Mouse (Mus musculus) brown adipose tissue, adult 24 weeks (tissue): ENCODE results near the gene Smox. TPM values are rescaled to one million over a fixed set of nuclear protein-coding genes. Genes with fewer than 3 reads are reported as not detected.
A peak's percentile ranks its signal among the peaks of the same experiment; 100 is the strongest.

ENCODE experiments used
- H3K27ac ChIP-seq: fragments of 200-500 bp; replicated peaks from 2 replicates; pipeline ENCODE4 v1.5.1; 2012; ENCODE audit warnings: low read depth, mild to moderate bottlenecking, low read length
- H3K4me1 ChIP-seq: fragments of 200-500 bp; 2 replicates; pipeline ENCODE4 v1.6.1; 2012; ENCODE audit warnings: low read length, mixed read lengths; ENCODE audit not compliant: control insufficient read depth, insufficient read depth, insufficient read length
- H3K4me3 ChIP-seq: fragments of 200-500 bp; 2 replicates; pipeline ENCODE4 v1.5.1; 2012; ENCODE audit warnings: low read depth, mild to moderate bottlenecking, low read length, moderate library complexity; ENCODE audit not compliant: insufficient read depth
- polyA plus RNA-seq: library from polyadenylated mRNA; stranded (reverse); fragments of >200 nt; gene quantifications from 2 replicates; pipeline ENCODE4 v1.2.4, GENCODE M21; 2012; ENCODE audit not compliant: missing spikeins, insufficient read depth, insufficient read length

Gene Smox
- polyA plus RNA-seq, 1 experiment, result 6.6 TPM

DNA sequence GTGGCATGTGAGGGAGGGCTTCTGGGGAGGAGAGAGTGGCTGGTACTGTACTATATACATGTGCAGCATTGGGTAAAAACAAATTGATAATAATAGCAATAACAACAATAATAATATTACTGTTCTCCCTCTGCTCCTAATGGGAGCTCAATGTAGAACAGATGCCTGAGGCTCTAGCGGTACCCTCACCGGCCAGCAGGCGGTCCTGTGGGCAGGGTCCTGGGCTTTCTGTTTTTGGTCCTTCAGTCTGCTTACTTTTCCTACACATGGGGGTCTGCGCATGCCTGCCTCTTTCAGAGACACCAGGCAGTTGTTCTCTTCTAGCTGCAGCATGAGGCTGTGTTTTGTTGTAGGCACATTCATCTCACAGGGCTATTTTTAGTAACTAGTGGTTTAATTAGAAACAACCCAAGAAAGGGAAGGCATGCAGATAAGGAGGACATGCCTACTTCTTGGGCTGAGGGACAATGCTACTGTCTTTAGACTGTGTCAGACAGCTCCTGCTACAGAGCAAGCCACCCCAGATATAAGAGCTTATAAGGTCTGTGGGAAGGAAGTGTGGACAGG lies 22.8 kb downstream of the Smox start:
- no peak overlapping the region for H3K4me3 ChIP-seq
- no peaks in the 10 kb centered on the region for H3K4me1 ChIP-seq
- H3K27ac ChIP-seq, result no peak overlapping the region

DNA sequence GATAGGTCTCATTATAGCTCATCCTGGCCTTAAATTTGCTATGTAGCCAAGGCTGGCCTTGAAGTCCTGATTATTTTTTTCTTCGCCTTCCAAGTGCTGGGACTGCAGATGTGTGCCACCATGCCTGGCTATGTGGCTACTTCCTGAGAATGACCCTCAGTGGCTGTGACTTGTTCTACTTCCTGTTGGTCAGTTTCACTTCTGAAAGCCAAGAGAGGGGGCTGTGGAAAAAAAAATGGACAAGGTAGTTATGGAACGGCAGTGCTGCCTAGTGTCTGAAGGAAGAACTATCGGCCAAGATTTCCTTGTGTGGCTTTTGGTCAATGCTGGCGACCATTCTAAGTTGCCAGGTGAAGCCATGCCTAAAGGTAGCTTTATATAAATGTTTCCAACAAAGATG lies 26.3 kb downstream of the Smox start:
- Histone ChIP-seq H3K4me3 (no peak overlapping the region), H3K27ac (no peak overlapping the region), H3K4me1 (no peaks in the 10 kb centered on the region)

DNA sequence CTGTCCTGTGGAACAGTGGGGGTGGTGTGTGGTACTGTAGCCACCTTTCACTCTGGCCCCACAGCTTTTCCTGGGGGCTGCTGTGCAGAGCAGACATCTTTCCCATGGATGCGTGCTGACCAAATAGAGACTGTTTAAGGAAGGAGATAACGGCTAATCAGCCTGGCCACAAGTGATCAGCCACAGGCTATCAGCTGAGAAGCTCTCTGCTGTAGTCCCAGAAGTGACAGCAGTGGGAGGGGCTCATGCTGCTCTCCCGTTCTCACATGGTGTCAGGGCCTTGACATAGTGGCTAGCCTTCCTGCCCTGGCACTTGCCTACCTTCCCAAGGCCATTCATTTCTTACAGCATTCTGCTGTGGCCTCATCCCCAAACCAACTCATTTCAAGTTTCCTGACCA lies 27.5 kb downstream of the Smox start:
- Histone ChIP-seq H3K27ac (no peak overlapping the region), H3K4me3 (no peak overlapping the region), H3K4me1 (no peaks in the 10 kb centered on the region)

DNA sequence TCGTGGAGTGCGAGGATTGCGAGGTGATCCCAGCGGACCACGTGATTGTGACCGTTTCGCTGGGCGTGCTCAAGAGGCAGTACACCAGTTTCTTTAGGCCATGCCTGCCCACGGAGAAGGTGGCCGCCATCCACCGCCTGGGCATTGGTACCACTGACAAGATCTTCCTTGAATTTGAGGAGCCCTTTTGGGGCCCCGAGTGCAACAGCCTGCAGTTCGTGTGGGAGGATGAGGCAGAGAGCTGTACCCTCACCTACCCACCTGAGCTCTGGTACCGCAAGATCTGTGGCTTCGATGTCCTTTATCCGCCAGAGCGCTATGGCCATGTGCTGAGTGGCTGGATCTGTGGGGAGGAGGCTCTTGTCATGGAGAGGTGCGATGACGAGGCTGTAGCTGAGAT lies 29.4 kb downstream of the Smox start:
- no peaks in the 10 kb centered on the region for H3K4me1 ChIP-seq
- H3K4me3 ChIP-seq, result no peak overlapping the region
- no peak overlapping the region for H3K27ac ChIP-seq

DNA sequence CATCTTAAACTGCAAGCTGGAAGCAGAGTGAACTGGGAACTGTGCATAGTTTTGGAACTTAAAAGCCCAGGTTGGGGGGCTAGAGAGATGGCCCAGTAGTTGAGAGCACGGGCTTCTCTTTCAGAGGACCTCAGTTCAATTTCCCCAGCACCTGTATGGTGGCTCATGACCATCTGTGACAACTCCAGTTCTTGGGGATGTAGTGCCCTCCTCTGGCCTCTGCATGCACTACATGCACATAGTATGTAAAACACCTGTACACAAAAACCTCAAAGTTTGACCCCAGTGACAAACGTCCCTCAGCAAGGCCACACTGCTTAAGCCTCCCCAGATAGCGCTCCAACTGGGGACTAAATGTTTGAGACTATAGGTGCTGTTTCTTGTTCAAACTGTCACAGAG lies 35.8 kb downstream of the Smox start:
- Histone ChIP-seq H3K27ac (no peak overlapping the region), H3K4me3 (no peak overlapping the region), H3K4me1 (0 out of 2 replicates have a peak, but pooled peaks cover 3% of the 10 kb centered on the region)

DNA sequence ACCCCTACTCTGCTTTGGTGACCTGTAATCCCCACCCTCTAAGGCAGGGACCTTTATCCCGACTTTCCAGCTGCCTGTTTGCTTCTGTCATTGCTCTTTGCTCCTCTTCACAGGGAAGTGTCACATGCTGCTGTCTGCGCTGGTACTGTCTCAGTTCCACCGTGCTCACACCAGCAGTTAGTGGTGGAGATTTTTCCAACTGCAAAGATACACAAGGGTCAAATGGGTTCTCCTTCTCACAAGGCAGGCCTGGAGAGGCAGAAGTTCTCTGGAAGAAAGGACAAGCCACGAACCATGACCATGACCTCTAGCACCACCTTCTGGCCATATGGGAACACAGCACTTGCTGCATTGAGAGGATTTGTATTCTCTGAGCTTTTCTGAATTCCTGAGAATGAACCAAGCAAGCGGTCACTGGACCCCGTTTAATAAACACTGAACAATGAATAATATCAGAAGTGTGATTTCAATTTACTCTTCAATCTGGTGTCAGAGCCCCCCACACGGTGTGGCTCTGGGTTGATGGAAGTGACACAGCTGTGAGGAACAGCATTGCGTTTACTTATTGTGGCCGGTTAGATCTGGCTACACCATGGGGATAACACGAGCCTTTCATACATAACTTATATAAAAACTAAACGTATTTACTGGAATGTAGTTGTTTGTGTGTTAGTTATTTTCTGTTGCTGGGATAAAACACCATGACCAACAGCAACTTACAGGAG lies 38.8 kb downstream of the Smox start:
- Histone ChIP-seq H3K27ac (no peak overlapping the region), H3K4me3 (no peak overlapping the region), H3K4me1 (0 out of 2 replicates have a peak, but pooled peaks cover 3% of the 10 kb centered on the region)

DNA sequence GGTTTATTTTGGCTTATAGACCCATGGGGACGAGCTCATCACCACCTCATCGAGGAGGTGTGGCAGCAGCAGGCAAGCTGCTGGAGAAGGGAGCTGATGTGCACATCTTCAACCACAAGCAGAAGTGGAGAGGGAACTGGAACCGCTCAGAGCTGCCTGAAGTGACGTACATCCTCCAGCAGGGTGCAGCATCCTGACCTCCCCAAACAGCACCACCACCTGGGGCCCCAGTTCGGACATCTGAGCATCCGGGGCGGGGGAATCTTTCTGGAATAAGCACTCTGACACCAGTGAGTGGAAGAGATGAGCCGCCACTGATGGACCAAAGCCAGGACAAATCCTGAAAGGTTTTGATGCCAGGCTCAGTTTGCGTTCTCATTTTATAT lies 39.3 kb downstream of the Smox start:
- no peak overlapping the region for H3K4me3 ChIP-seq
- 0 out of 2 replicates have a peak, but pooled peaks cover 3% of the 10 kb centered on the region for H3K4me1 ChIP-seq
- H3K27ac ChIP-seq, result no peak overlapping the region

DNA sequence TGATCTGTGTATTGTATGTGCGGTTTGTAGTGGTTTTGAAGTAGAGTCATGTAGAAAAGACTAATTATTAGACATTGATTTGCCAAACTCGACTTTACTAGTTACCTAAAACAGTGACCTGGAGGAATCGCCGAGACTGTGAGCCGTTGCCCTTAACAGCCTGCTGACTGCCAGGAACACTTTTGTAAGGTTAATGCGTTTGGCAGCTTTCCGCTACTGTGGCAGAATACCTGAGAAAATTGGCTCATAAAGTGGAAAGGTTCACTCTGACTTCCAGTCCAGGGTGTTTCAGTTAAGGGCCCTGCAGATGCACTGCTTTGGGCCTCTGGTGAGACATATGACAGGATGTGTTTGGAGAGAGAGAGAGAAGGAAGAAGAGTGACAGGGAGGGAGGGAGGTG lies 40.0 kb downstream of the Smox start:
- Histone ChIP-seq H3K4me1 (0 out of 2 replicates have a peak, but pooled peaks cover 3% of the 10 kb centered on the region), H3K27ac (no peak overlapping the region), H3K4me3 (no peak overlapping the region)

DNA sequence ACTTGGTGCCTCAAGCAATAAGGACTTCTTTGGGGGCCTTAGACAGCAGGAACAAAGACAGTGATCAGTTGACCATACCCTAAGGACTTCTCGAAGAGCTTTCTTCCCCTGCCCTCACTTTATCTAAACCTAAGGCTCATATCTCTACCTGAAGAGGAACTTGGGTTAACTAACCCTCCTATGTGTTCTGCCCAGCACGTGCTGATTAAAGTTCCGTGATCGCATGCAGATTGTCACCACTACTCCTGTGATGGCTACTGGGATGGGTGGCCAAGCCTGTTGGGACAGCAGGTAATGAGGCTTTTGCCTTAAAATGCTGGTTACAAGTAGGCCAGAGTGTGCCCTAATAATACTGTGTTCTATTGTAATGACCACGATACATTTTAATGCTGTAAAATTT lies 43.9 kb downstream of the Smox start:
- Histone ChIP-seq H3K4me3 (no peak overlapping the region), H3K4me1 (peaks cover 2% of the 10 kb centered on the region), H3K27ac (no peak overlapping the region)

DNA sequence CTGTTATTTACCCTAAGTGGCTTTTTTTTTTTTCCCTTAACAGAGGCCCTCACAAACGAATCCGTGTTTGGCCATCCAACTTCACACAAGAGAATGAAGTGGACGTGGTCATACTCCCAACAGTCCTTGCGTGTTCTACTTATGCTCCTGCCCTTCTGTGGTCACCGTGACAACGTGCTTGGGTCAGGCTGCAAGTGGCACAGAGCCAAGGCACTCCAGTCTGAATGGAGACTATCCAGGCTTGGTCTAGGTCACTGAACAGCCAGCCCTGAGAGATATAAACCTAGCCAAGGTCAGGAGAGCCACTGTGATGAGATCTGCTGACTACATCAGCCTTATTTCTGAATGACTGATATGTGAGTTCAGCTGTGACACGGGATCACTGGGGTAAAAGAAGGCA lies 47.0 kb downstream of the Smox start:
- H3K27ac ChIP-seq, result no peak overlapping the region

DNA sequence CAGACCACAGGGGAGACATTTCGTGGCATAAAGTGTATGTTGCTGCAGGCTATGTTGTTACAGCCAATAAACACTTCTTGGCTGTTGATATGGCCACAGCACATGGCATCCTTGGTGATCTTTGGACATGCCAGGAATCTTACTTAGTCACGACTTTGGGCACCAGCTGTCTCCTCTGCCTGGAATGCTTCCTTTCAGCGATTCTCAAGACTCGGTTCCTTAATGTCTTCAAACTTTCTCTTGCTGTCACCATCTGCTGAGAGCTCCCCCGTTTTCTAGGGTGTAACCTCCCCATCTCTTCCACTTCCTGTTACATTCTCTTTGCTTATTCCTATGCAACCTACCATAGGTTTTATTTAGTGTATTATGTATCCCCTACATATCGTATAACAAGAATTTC lies 48.5 kb downstream of the Smox start:
- no peak overlapping the region for H3K27ac ChIP-seq
- H3K4me1 ChIP-seq, result peaks cover 6% of the 10 kb centered on the region
- H3K4me3 ChIP-seq, result no peak overlapping the region

More for the DNA sequence above, 47.0 kb downstream of the Smox start:
- H3K4me3 ChIP-seq, result no peak overlapping the region
- H3K4me1 ChIP-seq, result peaks cover 6% of the 10 kb centered on the region

DNA sequence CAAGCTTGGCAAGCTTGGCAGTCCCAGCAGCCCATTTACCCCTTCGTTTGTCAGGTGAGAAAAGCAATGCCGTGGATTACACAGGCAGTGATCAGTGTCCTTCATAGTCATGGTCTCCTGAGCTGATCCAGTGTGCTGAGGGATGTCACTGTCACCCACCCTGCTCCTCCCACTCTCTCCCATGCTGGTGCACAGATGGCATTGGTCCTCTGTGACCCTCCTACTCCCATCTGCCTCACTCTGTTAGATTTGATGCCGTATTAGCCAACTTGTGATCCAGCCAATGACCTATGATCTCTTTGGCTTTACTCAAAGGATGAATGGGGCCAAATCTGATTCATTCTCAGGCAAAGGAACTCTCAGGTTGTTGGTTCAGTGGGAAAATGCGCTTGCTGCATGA lies 50.4 kb downstream of the Smox start:
- H3K4me3 ChIP-seq, result no peak overlapping the region
- no peak overlapping the region for H3K27ac ChIP-seq
- H3K4me1 ChIP-seq, result peaks cover 6% of the 10 kb centered on the region

DNA sequence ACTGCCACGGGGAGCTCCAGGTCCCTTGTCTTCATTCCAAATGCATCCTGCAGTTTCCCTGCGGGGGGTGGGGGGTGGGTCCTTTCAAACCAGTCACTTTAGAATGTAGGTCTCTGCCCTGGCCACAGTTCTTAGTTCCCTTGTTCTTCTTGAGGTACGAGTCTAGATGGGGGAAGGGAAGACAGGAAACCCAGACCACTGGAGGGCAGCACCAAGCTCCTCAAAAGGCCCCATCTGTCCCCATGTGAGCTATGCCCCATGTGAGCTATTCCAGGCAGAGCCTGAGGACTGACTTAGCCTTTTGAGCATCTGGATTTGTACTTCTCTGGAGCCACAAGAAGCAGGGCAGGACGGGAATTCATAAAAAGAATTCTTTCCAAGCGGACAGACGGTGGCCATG lies 51.2 kb downstream of the Smox start:
- Histone ChIP-seq H3K4me1 (peaks cover 6% of the 10 kb centered on the region), H3K4me3 (no peak overlapping the region), H3K27ac (no peak overlapping the region)

DNA sequence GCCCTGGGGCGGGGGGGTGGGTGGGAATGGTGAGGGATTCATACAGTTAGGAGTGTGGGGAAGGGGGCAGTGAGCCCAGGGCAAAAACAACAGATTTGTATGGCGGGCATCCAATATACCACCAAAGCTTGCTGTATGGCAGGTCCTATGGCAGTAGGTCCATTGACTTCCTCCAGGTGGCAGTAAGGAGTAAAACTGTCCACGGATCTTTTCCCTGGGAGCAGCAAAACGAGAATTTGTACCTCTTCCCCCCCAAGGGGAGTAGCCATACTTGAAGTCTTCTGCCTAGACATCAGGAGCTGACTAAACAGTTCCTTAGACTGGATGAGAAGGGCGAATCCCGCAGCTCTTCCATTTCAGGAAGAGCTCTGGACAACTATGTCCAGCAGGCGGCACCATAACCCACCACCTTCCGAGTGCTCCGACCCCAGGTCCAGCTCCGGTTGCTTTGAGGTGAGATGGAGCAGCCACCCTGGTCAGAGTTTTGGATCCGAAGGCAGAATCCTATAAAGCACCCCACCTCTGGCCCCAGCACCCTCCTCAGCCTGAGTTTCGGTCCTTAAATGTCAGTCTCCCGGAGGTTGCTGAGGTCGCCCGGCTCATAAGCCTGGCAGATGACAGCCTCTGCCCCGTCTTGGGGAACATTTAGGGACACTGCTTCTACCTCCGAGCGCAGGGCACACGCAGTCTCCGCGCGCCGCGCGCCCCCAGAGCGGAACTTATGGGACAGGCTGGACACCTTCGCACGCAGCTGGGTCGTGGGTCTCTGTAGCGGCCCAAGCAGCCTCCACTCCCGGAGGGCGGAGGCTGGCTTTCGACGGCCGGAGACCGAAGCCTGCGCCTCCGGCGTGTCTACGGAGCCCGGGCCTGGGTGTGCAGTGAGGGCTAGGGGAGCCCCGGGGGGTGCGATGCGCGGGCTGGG lies 54.4 kb downstream of the Smox start:
- Histone ChIP-seq H3K4me1 (peaks cover 6% of the 10 kb centered on the region), H3K27ac (no peak overlapping the region), H3K4me3 (peak overlapping the region; percentile 34)

DNA sequence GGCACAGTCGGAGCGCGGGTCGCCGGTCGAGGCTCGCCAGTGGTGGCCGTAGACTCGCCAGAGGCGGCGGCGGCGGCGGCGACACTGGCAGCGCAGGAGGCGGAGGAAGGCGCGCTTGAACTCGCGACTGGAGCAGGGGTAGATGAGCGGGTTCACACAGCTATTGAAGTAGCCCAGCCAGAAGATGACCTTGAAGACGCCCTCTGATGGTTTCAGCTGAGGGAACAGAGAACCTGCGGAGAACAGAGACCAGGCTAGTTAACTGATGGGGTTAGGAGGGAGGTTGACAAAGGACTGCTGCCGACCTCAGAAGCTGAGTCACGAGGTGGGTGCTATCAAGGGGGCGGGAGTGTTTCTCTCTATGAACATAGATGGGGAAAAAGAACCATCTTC lies 55.0 kb downstream of the Smox start:
- Histone ChIP-seq H3K4me3 (peak overlapping the region; percentile 34), H3K4me1 (peaks cover 11% of the 10 kb centered on the region), H3K27ac (no peak overlapping the region)
